Mouse (Mus musculus): ENCODE measurements around the gene Lcn2.

Gene Lcn2

DNA sequence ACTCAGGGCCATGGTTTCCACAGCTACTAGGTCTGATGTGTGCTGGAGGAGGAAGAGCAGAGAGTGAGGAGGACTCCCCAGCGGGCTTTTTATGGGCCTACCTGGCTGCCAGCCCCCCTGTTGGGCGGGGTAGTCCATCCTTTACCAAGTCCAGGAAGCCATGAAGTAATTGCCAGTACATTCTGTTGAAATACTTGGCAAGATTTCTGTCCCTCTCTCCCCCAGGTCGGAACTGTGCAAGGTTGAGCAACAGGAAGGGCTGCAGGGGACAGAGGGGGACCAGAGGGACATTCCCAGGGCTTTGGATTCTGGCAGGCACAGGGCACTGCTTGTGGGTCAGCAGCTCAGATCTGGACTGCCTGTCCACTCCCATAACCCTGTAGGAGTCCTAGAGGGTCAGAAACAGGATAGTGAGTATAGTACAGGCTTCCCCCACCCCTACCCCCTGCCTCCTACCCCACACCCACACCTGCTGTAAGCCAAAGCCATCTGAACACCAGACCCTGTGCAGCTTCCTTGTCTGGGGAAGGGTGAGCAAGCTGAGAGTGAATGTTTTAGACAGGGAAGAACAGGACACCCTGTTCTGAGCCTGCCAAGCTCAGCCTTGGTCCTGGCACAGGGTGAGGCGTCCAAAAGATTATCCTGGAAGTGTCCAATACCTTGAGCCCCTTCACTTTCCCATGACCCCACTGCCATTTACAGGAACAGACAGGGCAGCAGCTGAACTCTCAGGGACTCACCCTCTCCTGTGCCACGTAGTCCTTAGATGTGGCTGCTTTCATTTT lies at the start of gene Lcn2:
TSS of gene Lcn2 (minus strand) at position 547 of the 785 bp plus-strand sequence.
- DNase-seq, result peak; percentile 18

GRCm38 (mm10) chr2:32437612-32438166 lies 49.6 kb upstream of the Lcn2 start:
- no peak for DNase-seq

GRCm38 (mm10) chr2:32436686-32437372 lies 48.8 kb upstream of the Lcn2 start:
- peak; percentile 63 for DNase-seq

DNA sequence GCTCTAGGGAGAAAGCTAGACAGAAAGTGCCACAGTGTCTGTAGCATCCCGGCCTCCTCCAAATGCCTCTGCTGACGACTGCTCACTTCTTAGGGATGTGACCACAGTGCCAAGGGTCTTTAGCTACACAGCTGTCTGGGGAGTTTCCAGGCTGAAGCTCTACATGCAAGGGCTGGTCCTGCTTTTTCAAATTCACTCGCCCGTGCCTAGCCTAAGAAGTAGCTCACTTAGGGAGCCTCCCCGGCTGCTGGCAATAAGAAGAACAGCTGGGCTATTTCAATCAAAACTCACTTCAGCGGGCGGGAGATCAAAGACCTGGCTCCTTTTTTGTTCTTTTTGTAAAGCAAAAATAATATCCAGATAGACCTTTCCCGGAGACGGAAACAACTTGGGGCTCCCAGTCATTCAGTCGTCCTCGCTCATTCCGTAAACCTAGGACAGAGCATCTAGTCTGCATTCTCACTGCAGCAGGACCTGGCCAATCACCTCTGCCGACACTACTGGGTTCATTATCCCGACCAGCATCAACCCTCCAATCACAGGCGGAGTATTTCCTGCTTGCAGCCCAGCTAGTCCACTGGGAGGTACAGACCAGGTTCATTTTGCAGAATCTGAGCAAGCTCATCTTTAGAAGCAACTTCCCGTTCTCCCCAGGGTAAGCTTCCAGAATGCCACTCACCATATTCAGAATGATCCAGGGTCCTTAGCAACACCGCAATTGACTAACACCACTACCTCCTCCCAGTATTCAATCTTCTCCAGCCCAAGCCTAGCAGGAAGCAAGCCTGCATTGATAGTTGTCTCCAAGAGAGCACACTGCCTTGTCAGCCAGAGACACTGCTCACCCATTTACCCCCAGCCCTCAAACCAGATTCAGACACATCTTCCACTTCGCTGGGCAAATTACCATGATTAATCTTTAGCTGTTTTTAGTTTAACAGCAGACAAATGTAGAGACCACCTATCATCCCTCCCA lies 42.9 kb upstream of the Lcn2 start:
- DNase-seq, result peak; percentile 85

DNA sequence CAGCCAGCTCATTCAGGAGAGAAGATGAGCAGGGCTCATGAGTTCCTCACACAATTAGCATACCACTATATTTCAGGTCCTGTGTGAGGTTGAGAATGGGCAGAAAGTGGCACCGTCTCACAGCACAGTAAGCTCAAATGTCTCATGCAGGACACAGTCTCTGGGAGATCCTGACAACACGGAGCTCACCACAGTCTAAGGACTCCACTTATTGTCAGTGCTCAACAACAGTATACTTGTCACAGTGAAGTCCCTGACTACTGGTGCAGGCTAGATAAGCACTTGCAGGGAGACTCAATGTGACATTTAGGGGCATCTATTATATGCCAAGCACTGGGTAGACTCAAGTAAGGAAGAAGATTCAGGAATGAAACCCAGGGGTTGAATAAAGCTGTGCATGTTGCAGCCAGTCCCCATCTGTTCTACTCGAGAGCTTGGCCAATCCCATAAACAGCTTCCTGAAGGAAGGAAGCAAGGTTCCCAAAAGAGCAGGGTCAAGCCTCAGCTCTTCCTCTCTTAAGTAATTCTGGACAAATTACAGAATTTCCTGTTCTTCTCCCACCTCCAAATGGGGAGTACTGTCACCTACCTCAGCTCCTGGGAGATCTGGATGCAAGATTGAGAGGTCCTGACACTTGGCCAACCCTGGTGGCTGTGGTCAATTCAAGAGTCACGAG lies 41.3 kb upstream of the Lcn2 start:
- no peak for DNase-seq

DNA sequence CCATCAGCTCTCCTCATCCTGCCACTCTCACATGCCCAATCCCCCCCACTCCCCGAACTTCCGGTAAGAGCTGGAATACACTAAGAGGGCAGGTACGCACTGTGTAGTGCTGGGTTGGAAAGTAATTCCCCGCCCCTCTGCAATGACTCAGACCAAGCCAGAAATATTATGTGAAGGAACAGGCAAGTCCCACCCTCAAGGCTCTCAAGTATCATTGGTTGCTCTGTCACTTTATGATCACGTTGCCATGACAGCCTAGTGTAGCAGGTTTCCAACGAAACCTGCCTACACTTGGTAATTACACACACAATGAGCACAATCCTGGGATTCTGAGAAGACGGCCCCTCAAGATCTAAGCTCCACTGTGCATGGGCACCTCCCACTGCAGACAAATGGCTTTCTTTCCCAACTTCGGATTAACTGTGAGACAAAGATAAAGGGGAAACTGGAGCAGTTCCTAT lies 40.2 kb upstream of the Lcn2 start:
- no peak for DNase-seq

GRCm38 (mm10) chr2:32427720-32428119 lies 39.7 kb upstream of the Lcn2 start:
- DNase-seq, result no peak

DNA sequence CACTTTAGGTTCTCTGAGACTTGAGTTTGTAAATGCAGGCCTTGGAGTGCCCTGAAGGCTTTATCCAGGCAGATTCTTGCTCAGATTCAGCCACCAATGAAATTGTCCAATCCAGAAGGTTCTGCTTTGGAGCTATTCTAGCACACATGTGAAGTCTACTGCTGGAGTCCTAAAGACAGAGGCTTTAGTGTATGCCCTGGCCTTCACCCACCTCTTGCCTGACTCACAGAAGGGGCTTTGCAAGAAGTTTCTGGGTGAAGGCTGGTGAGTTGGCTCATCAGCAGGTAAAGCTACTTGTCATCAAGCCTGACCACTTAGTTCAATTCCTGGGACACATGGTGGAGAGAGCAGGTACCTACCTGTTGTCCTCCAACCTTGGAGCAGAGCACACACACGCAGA lies 38.1 kb upstream of the Lcn2 start:
- DNase-seq, result no peak

DNA sequence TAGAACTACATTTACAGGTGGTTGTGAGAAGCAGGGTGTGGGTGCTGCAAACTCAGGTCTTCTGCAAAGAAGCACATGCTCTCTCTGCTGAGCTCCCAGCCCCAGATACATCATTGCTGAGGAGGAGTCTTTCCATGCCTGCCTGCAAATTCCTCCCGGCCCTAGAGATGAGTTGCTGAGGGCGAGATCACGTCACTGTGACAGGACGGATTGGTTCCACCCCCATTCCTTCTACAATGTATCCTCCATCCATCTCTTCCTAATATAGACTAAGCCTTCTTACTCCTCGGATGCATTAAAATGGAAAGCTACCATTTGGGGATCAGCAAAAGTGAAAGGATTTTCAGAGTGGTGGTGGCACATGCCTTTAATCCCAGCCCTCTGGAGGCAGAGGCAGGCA lies 37.5 kb upstream of the Lcn2 start:
- no peak for DNase-seq

GRCm38 (mm10) chr2:32424796-32425195 lies 36.7 kb upstream of the Lcn2 start:
- DNase-seq, result no peak

DNA sequence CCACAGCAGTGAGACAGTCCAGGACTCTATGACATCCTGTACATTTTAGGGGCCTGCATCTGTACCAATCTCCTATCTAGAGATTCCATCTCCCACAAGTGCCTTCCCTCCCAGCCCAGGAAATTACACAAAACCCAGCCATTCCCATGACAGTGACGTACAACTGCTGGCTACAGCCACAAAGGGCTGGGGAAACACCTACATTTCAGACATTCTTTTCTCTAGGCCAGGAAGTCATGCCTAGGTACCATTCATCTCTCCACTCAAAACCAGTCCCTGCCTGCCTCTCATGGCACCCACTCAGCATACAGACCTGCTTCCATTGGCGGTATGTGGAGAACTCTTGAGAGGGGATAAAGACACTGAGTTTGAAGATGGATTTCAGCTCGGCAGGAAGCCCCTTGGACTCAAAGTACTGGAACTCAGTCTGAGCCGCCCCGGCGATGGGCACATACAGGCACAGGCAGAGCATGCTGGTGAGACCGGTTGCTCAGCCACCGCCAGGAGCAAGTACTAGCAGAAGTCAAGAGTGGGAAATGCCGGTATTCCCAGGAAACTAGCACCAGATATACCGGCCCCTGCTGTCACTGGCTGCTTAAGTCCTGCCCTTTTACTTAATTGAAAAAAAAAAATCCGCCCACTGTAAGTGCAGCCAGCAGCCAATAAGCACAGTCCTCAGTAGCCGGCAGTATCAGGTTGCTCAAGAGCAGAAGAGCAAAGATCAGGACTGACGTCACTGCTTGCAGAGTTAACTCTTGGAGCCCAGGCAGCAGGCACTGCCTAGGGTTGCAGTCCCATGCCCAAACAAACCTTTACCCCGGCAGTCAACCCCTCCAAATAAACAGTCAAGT lies 35.7 kb upstream of the Lcn2 start:
- DNase-seq, result peak; percentile 93

DNA sequence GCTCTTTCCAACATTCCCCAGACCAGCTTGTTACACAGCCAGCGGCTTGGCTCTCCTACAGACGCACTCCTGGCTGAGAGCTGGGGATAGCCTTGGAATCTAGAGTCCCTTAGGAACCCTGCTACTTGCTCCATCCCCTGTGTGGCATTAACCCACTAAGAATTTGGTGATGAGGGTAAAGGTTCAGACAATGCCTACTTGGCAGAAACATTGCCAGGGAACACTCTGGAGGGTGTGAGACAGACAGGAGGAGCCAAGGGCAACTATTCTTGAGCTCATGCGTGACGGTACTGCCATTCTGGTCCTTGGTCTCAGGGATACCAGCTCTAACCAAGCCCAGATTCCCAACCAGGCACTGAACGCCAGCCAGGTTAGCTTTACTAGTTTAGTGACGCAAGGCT lies 33.8 kb upstream of the Lcn2 start:
- DNase-seq, result peak; percentile 75

DNA sequence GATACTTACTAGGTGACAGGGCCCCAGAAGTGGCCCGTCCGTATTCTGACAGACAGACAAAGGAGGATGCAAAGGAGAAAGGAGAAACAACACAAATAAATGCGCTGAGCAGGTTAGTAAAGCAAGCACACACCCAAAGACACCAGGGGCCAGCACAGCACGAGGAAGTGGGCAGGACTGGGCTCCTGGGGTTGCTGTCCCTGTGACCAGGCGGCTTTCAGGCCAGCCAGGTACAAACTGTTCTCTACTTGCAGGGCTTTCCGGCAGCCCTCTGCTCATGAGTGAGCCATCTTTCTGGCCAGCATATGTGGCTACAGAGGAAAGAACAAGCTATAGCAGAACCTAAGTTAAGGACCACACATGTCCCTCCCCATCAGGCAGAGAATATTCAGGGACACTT lies 32.6 kb upstream of the Lcn2 start:
- DNase-seq, result no peak

DNA sequence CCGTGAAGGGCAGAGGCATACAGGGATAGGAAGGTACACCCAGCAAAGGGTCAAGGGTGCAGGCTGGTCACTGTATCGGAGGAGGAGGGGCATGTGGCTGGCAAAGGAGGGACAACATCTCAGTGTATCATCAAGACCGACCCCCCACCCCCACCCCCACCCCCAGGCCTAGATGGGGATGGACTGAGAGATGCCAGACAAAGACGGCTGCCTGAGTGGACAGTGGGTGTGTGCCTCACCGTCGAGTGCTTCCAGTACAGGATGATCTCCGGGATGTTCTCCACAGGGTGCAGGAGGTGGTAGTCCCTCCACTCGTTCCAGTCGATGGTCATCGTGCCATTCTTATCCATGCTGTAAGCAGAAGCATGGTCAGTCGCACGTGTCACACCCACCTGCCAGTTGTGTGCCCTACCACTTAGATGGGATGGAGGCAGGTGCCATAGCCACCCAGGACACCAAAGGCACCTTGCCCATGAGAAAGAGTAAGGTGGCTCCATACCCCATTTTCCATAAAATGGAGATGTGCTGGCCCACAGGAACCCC lies 32.1 kb upstream of the Lcn2 start:
- DNase-seq, result no peak

DNA sequence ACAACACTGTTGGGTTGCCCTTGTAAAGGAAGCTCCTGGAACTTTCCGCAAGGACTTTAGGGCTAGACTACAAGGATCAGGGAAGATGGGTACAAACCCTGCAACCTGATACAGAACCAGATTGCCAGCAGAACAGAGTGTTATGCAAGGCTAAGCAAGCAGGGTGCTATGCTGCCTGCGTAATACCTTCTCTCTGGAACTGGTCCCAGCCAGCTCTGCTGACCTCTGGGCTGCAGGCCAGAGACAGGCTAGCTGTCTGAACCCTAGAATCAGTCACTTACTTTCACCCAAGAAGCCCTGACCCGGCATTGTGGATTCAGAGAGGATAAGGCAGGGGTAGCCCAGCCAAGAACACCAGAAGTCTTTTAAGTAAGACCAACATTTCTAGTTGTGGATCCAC lies 31.3 kb upstream of the Lcn2 start:
- DNase-seq, result peak; percentile 91

DNA sequence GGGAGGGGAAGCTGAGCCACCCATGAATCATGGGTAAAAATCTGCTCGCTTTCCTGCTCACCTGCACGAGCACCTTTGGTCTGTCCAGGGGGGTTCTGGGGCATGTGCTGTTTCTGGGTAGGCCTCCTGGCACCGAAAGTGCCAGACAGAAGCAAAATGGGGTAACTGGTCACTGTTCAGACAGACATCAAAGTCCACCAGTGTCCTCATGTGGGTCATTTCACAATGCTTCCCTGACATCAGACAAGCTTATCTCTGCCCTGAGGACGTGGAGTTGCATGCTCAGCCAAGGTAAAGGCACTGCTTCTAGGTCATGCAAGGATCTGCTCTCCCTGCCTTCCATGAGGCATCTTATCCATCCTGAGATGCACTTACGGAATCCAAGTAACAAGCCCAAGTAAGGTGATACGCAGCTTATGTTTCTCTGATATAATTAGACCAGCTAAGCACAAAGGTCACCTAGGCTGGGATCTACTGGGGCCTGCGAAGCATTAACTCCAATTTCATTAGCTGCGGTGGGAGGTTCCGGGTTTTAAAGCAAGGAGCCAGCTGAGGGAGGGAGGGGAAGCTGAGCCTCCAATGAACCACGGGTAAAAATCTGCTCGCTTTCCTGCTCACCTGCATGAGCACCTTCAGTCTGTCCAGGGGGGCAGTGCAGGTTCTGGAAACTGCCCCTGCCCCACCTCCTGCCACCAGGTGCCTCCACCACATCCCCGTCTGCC lies 30.5 kb upstream of the Lcn2 start:
- peak; percentile 71 for DNase-seq

- DNase-seq, result no peak
Measured at GRCm38 (mm10) chr2:32417486-32417885, 29.4 kb upstream of the Lcn2 start.

DNA sequence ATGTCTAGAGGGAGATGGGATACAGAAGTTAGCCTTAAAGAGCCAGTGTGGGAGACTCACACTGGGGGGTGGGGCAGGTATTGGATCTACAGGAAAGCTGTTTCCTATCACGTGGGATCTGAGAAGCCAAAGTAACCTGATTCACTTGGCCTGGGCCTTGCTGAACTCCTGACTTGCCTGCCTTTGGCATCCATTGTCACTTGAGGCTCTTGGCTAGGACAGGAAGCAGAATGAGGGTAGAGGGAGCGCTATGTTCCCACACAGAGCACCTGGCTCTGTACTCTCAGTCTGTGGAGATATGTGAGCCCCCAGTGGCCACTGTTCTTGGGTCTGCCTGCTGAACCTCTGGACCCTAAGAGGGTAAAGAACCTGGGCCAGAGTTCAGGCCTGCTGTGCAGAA lies 28.5 kb upstream of the Lcn2 start:
- no peak for DNase-seq

GRCm38 (mm10) chr2:32415801-32416200 lies 27.7 kb upstream of the Lcn2 start:
- DNase-seq, result no peak

GRCm38 (mm10) chr2:32413936-32414335 lies 25.9 kb upstream of the Lcn2 start:
- DNase-seq, result peak; percentile 74
